Mouse (Mus musculus) E14TG2a.4 (cell line): ENCODE data around the gene Pou5f1.

Experiments
- CTCF ChIP-seq: conservative IDR thresholded peaks from 2 replicates; pipeline ENCODE4 v1.5.1; 2014; ENCODE audit warnings: low read length
- NANOG ChIP-seq: IDR thresholded peaks from 2 replicates; pipeline ENCODE4 v1.6.1; 2014; ENCODE audit warnings: borderline replicate concordance, low read length, mixed read lengths
- POU5F1 ChIP-seq: IDR thresholded peaks from 2 replicates; pipeline ENCODE4 v1.6.1; 2014; ENCODE audit warnings: low read length, borderline replicate concordance

DNA sequence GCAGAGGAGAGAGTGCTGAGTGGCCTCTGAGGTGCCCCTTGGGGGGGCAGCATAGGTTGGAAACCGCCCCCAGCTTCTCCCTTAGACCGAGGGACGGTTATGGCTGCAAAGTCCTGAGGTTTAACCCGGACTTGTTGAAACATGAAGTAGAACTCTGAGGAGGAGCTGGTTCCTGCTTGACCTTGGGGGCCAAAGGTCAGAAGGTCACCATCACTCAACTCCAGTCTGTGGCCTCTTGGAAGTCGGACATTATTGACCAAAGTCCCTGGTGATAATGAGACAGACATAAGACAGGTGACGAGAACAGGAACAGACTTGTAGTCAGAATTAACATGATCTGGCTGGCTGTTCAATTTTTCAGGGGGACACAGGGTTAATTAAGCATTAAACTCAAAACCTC, 8.9 kb downstream of the Pou5f1 start:
- TF ChIP-seq CTCF (no peak), NANOG (no peak), POU5F1 (no peak)
